Mouse (Mus musculus): ENCODE measurements around the gene Gm47791. TPM values are rescaled to one million over a fixed set of nuclear protein-coding genes. Genes with fewer than 3 reads are reported as not detected.
A peak's percentile ranks its signal among the peaks of the same experiment; 100 is the strongest.

Gene Gm47791
- total RNA-seq (2014; fragmentation: Nextera tagmentation) (not detected in 2 replicates), total RNA-seq (2017) (not detected in 2 replicates), polyA plus RNA-seq (2012) (not detected in 2 replicates)

GRCm38 (mm10) chr1:82771022-82771586, at the start of gene Gm47791:
Gm47791 (minus strand) TSS chr1:82771243.
- no peaks in the 10 kb centered on the region for H3K9me3 ChIP-seq (replicated peaks)
- no peak within 1 kb of the TSS for H3K4me3 ChIP-seq (ENCODE audit: low read depth, low read length)
- no peak for TF ChIP-seq GATA1 (IDR thresholded peaks at IDR 0.05; ENCODE audit: borderline replicate concordance, low read length)
- TF ChIP-seq TAL1 (conservative IDR thresholded peaks at IDR 0.05; ENCODE audit: low read depth, low read length) = no peak
- TF ChIP-seq CTCF (IDR thresholded peaks at IDR 0.05; ENCODE audit: low read depth, low read length) = no peak
- no peak for TF ChIP-seq GATA2 (IDR thresholded peaks at IDR 0.05; ENCODE audit: borderline replicate concordance, low read depth, low read length)
- TF ChIP-seq POLR2AphosphoS5 (IDR thresholded peaks at IDR 0.05; ENCODE audit: insufficient replicate concordance, low read depth, low read length) = no peak
- ATAC-seq (ENCODE audit: extremely low read depth, insufficient number of reproducible peaks, low FRiP score, poor library complexity, severe bottlenecking) = no peak
- DNase-seq (ENCODE audit: low spot score) = no peak
- peaks cover 10% of the 10 kb centered on the region; the same call in 1 of the 2 replicates for H3K27me3 ChIP-seq (ENCODE audit: insufficient read depth, low read length)
- H3K4me1 ChIP-seq (ENCODE audit: insufficient read depth, low read depth, low read length) = peaks cover 4% of the 10 kb centered on the region; the same call in 1 of the 2 replicates
- no peaks in the 10 kb centered on the region for H3K36me3 ChIP-seq (replicated peaks)

GRCm38 (mm10) chr1:82820626-82821186, 49.7 kb upstream of the Gm47791 start:
- H3K27me3 ChIP-seq (ENCODE audit: insufficient read depth, low read length) = no peaks in the 10 kb centered on the region
- TF ChIP-seq GATA1 (IDR thresholded peaks at IDR 0.05; ENCODE audit: borderline replicate concordance, low read length) (no peak), TAL1 (conservative IDR thresholded peaks at IDR 0.05; ENCODE audit: low read depth, low read length) (no peak), CTCF (IDR thresholded peaks at IDR 0.05; ENCODE audit: low read depth, low read length) (no peak), GATA2 (IDR thresholded peaks at IDR 0.05; ENCODE audit: borderline replicate concordance, low read depth, low read length) (no peak), POLR2AphosphoS5 (IDR thresholded peaks at IDR 0.05; ENCODE audit: insufficient replicate concordance, low read depth, low read length) (no peak)
- ATAC-seq (ENCODE audit: extremely low read depth, insufficient number of reproducible peaks, low FRiP score, poor library complexity, severe bottlenecking) (no peak), DNase-seq (ENCODE audit: low spot score) (no peak)
- H3K36me3 ChIP-seq (replicated peaks) = no peaks in the 10 kb centered on the region
- peaks cover 82% of the 10 kb centered on the region for H3K4me1 ChIP-seq (ENCODE audit: insufficient read depth, low read depth, low read length)
- peak overlapping the region; percentile 67; the same call in 1 of the 2 replicates for H3K4me3 ChIP-seq (ENCODE audit: low read depth, low read length)
- no peaks in the 10 kb centered on the region for H3K9me3 ChIP-seq (replicated peaks)

GRCm38 (mm10) chr1:82820179-82820578, 49.1 kb upstream of the Gm47791 start:
- Histone ChIP-seq H3K36me3 (replicated peaks) (no peaks in the 10 kb centered on the region), H3K27me3 (ENCODE audit: insufficient read depth, low read length) (no peaks in the 10 kb centered on the region), H3K4me1 (ENCODE audit: insufficient read depth, low read depth, low read length) (peaks cover 82% of the 10 kb centered on the region), H3K4me3 (ENCODE audit: low read depth, low read length) (peak overlapping the region; percentile 67; the same call in 1 of the 2 replicates), H3K9me3 (replicated peaks) (no peaks in the 10 kb centered on the region)
- peak; percentile 42 for ATAC-seq (ENCODE audit: extremely low read depth, insufficient number of reproducible peaks, low FRiP score, poor library complexity, severe bottlenecking)
- peak; percentile 17 for DNase-seq (ENCODE audit: low spot score)
- no peak for TF ChIP-seq GATA1 (IDR thresholded peaks at IDR 0.05; ENCODE audit: borderline replicate concordance, low read length)
- 0 out of 2 replicates have a peak, but pooled peaks have one; percentile 9 for TF ChIP-seq TAL1 (conservative IDR thresholded peaks at IDR 0.05; ENCODE audit: low read depth, low read length)

- Histone ChIP-seq H3K9me3 (replicated peaks) (no peaks in the 10 kb centered on the region), H3K36me3 (replicated peaks) (no peaks in the 10 kb centered on the region), H3K4me3 (ENCODE audit: low read depth, low read length) (peak overlapping the region; percentile 53; the same call in 1 of the 2 replicates), H3K27me3 (ENCODE audit: insufficient read depth, low read length) (no peaks in the 10 kb centered on the region), H3K4me1 (ENCODE audit: insufficient read depth, low read depth, low read length) (peaks cover 82% of the 10 kb centered on the region)
- TF ChIP-seq TAL1 (conservative IDR thresholded peaks at IDR 0.05; ENCODE audit: low read depth, low read length) = no peak
- no peak for TF ChIP-seq GATA1 (IDR thresholded peaks at IDR 0.05; ENCODE audit: borderline replicate concordance, low read length)
- TF ChIP-seq GATA2 (IDR thresholded peaks at IDR 0.05; ENCODE audit: borderline replicate concordance, low read depth, low read length) = no peak
- no peak for TF ChIP-seq POLR2AphosphoS5 (IDR thresholded peaks at IDR 0.05; ENCODE audit: insufficient replicate concordance, low read depth, low read length)
- no peak for TF ChIP-seq CTCF (IDR thresholded peaks at IDR 0.05; ENCODE audit: low read depth, low read length)
- ATAC-seq (ENCODE audit: extremely low read depth, insufficient number of reproducible peaks, low FRiP score, poor library complexity, severe bottlenecking) (no peak), DNase-seq (ENCODE audit: low spot score) (no peak)
Measured at GRCm38 (mm10) chr1:82819366-82819765, 48.3 kb upstream of the Gm47791 start.

- ATAC-seq (ENCODE audit: extremely low read depth, insufficient number of reproducible peaks, low FRiP score, poor library complexity, severe bottlenecking) (peak; percentile 89), DNase-seq (ENCODE audit: low spot score) (peak; percentile 73)
- Histone ChIP-seq H3K36me3 (replicated peaks) (no peaks in the 10 kb centered on the region), H3K27me3 (ENCODE audit: insufficient read depth, low read length) (no peaks in the 10 kb centered on the region), H3K4me3 (ENCODE audit: low read depth, low read length) (peak overlapping the region; percentile 62; the same call in 1 of the 2 replicates), H3K4me1 (ENCODE audit: insufficient read depth, low read depth, low read length) (peaks cover 68% of the 10 kb centered on the region), H3K9me3 (replicated peaks) (no peaks in the 10 kb centered on the region)
- TF ChIP-seq CTCF (IDR thresholded peaks at IDR 0.05; ENCODE audit: low read depth, low read length) (no peak), TAL1 (conservative IDR thresholded peaks at IDR 0.05; ENCODE audit: low read depth, low read length) (peak; percentile 90)
Measured at GRCm38 (mm10) chr1:82815941-82816716, 45.1 kb upstream of the Gm47791 start.

GRCm38 (mm10) chr1:82811766-82812165, 40.7 kb upstream of the Gm47791 start:
- no peak for DNase-seq (ENCODE audit: low spot score)
- no peaks in the 10 kb centered on the region for H3K27me3 ChIP-seq (ENCODE audit: insufficient read depth, low read length)
- no peak for ATAC-seq (ENCODE audit: extremely low read depth, insufficient number of reproducible peaks, low FRiP score, poor library complexity, severe bottlenecking)
- no peak overlapping the region for H3K4me3 ChIP-seq (ENCODE audit: low read depth, low read length)
- H3K36me3 ChIP-seq (replicated peaks) = no peaks in the 10 kb centered on the region
- H3K9me3 ChIP-seq (replicated peaks) = no peaks in the 10 kb centered on the region
- TF ChIP-seq POLR2AphosphoS5 (IDR thresholded peaks at IDR 0.05; ENCODE audit: insufficient replicate concordance, low read depth, low read length) = no peak
- no peak for TF ChIP-seq GATA1 (IDR thresholded peaks at IDR 0.05; ENCODE audit: borderline replicate concordance, low read length)
- TF ChIP-seq TAL1 (conservative IDR thresholded peaks at IDR 0.05; ENCODE audit: low read depth, low read length) = no peak
- no peak for TF ChIP-seq GATA2 (IDR thresholded peaks at IDR 0.05; ENCODE audit: borderline replicate concordance, low read depth, low read length)
- no peak for TF ChIP-seq CTCF (IDR thresholded peaks at IDR 0.05; ENCODE audit: low read depth, low read length)
- peaks cover 50% of the 10 kb centered on the region for H3K4me1 ChIP-seq (ENCODE audit: insufficient read depth, low read depth, low read length)

All from G1E (cell line).